Mouse (Mus musculus) heart, embryonic 14.5 days (tissue): ENCODE measurements around the gene Tnp2. TPM values are rescaled to one million over a fixed set of nuclear protein-coding genes. Genes with fewer than 3 reads are reported as not detected.

Experiments used
- ATAC-seq: fragments of 200-750 bp; cut with Nextera tagmentation; 2 replicates; pipeline ENCODE4 v1.8.0; 2017; ENCODE audit warnings: low read depth, moderate TSS enrichment; ENCODE audit not compliant: insufficient number of reproducible peaks, insufficient read depth, low FRiP score
- H3K27ac ChIP-seq, 2 experiments: fragments of 200-500 bp in 1 of 2; fragments of 300-500 bp in 1 of 2; sonication (generic) in 1 of 2; replicated peaks in 1 of 2; 2 replicates each; pipeline ENCODE4 v1.5.1; 2012 to 2014; ENCODE audit warnings: low read depth in 2 of 2, low read length in 2 of 2, control low read depth in 1 of 2, mild to moderate bottlenecking in 1 of 2, mixed read lengths in 1 of 2; ENCODE audit not compliant: control insufficient read depth in 1 of 2, insufficient read depth in 1 of 2
- H3K27me3 ChIP-seq: fragments of 300-500 bp; sonication (generic); 2 replicates; pipeline ENCODE4 v1.6.1; 2014; ENCODE audit warnings: mild to moderate bottlenecking, low read length, control low read depth; ENCODE audit not compliant: control insufficient read depth, insufficient read depth
- H3K36me3 ChIP-seq: fragments of 300-500 bp; sonication (generic); 2 replicates; pipeline ENCODE4 v1.6.1; 2014; ENCODE audit warnings: mild to moderate bottlenecking, control low read depth, low read length, mixed read lengths; ENCODE audit not compliant: control insufficient read depth, insufficient read depth
- H3K4me1 ChIP-seq, 2 experiments: fragments of 200-500 bp in 1 of 2; fragments of 300-500 bp in 1 of 2; sonication (generic) in 1 of 2; 2 replicates each; pipeline ENCODE4 v1.6.1; 2012 to 2014; ENCODE audit warnings: low read length in 2 of 2, control low read depth in 1 of 2, mixed read lengths in 1 of 2; ENCODE audit not compliant: control insufficient read depth in 2 of 2, insufficient read depth in 2 of 2
- H3K4me2 ChIP-seq: fragments of 300-500 bp; sonication (generic); 2 replicates; pipeline ENCODE4 v1.6.1; 2014; ENCODE audit warnings: mild to moderate bottlenecking, low read length
- H3K4me3 ChIP-seq, 2 experiments: fragments of 200-500 bp in 1 of 2; fragments of 300-500 bp in 1 of 2; sonication (generic) in 1 of 2; 2 replicates each; pipeline ENCODE4 v1.5.1; 2012 to 2014; ENCODE audit warnings: low read length in 2 of 2, mild to moderate bottlenecking in 2 of 2, control low read depth in 1 of 2, low read depth in 1 of 2, moderate library complexity in 1 of 2; ENCODE audit not compliant: control insufficient read depth in 1 of 2, insufficient read depth in 1 of 2
- H3K9ac ChIP-seq: fragments of 300-500 bp; sonication (generic); 2 replicates; pipeline ENCODE4 v1.6.1; 2014; ENCODE audit warnings: mild to moderate bottlenecking, low read length
- H3K9me3 ChIP-seq: fragments of 300-500 bp; sonication (generic); 2 replicates; pipeline ENCODE4 v1.6.1; 2016; ENCODE audit warnings: low read length, control low read depth; ENCODE audit not compliant: control insufficient read depth
- WGBS: fragments of 180-500 bp; shearing (Covaris S2); extraction: QIAGEN DNeasy Blood & Tissue Kit; methylation state at CpG from one replicate; pipeline ENCODE4 v1.1.7; 2014; 5-methylcytosine and 5-hydroxymethylcytosine counted together
- polyA plus RNA-seq: library from polyadenylated mRNA; unstranded; fragments of >200 nt; fragmentation: Nextera tagmentation; extraction: Ambion mirVana; gene quantifications from 2 replicates; pipeline ENCODE4 v1.2.1, GENCODE M21; 2014

Tnp2 gene
- polyA plus RNA-seq, 1 experiment from 2014 or later: not detected

- H3K9ac ChIP-seq: no peak overlapping the region
- WGBS: 38% methylated on average over 4 of the region's 4 CpGs
- no peak overlapping the region for H3K4me2 ChIP-seq
- no peaks in the 10 kb centered on the region for H3K36me3 ChIP-seq
- H3K9me3 ChIP-seq: no peaks in the 10 kb centered on the region
- no peak overlapping the region for H3K4me3 ChIP-seq
- H3K27me3 ChIP-seq: 0 out of 2 replicates have a peak, but pooled peaks cover 2% of the 10 kb centered on the region
- no peak overlapping the region for H3K27ac ChIP-seq
- no peak for ATAC-seq
- H3K4me1 ChIP-seq: peaks cover 4 to 12% of the 10 kb centered on the region in 2 experiments; a peak in 2 of 4 replicates
Measured at GRCm38 (mm10) chr16:10767158-10767557, 21.3 kb downstream of the Tnp2 start.

DNA sequence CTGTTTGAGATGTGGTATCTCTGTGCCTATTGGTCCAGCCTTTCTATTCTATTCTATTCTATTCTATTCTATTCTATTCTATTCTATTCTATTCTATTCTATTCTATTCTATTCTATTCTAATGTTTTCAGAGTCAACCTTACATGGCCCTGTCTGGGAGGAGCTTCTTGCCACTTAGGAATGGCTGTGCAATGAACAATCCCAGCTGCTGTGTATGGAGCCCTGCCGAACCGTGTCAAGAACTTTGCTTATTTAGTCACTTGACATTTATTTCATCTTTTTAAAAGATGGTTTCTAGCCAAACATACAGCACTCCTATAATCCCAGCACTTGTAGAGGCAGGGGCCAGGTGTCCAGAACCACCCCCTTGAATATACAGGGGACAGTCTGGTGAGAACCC, 24.1 kb downstream of the Tnp2 start:
- WGBS: 58% methylated on average over 2 of the region's 2 CpGs

GRCm38 (mm10) chr16:10763540-10764264, 24.8 kb downstream of the Tnp2 start:
- ATAC-seq: no peak
- peaks cover 0 to 5% of the 10 kb centered on the region in 2 experiments; a peak in 2 of 4 replicates for H3K4me1 ChIP-seq
- H3K9me3 ChIP-seq: no peaks in the 10 kb centered on the region
- no peak overlapping the region for H3K9ac ChIP-seq
- H3K36me3 ChIP-seq: no peaks in the 10 kb centered on the region
- no peak overlapping the region for H3K4me2 ChIP-seq
- H3K27ac ChIP-seq: no peak overlapping the region
- WGBS: 53% methylated on average over 6 of the region's 6 CpGs
- no peak overlapping the region for H3K4me3 ChIP-seq
- H3K27me3 ChIP-seq: 0 out of 2 replicates have a peak, but pooled peaks cover 3% of the 10 kb centered on the region

More for the DNA sequence above, 24.1 kb downstream of the Tnp2 start:
- H3K9ac ChIP-seq: no peak overlapping the region
- no peak overlapping the region for H3K4me3 ChIP-seq
- H3K27ac ChIP-seq: no peak overlapping the region
- no peak for ATAC-seq
- no peak overlapping the region for H3K4me2 ChIP-seq
- H3K36me3 ChIP-seq: no peaks in the 10 kb centered on the region
- H3K4me1 ChIP-seq: peaks cover 0 to 5% of the 10 kb centered on the region in 2 experiments; a peak in 2 of 4 replicates
- 0 out of 2 replicates have a peak, but pooled peaks cover 3% of the 10 kb centered on the region for H3K27me3 ChIP-seq
- H3K9me3 ChIP-seq: no peaks in the 10 kb centered on the region

- Histone ChIP-seq H3K27me3 (0 out of 2 replicates have a peak, but pooled peaks cover 3% of the 10 kb centered on the region), H3K4me2 (no peak overlapping the region), H3K36me3 (no peaks in the 10 kb centered on the region), H3K4me1 (peaks cover 0 to 5% of the 10 kb centered on the region in 2 experiments; a peak in 2 of 4 replicates), H3K9me3 (no peaks in the 10 kb centered on the region), H3K27ac (no peak overlapping the region), H3K4me3 (no peak overlapping the region), H3K9ac (no peak overlapping the region)
- no peak for ATAC-seq
- WGBS: 75% methylated on average over 5 of the region's 5 CpGs
Measured at GRCm38 (mm10) chr16:10762569-10763180, 25.8 kb downstream of the Tnp2 start.

GRCm38 (mm10) chr16:10761182-10761581, 27.3 kb downstream of the Tnp2 start:
- Histone ChIP-seq H3K36me3 (no peaks in the 10 kb centered on the region), H3K9me3 (no peaks in the 10 kb centered on the region), H3K27ac (no peak overlapping the region), H3K4me1 (peaks cover 0 to 5% of the 10 kb centered on the region in 2 experiments; a peak in 2 of 4 replicates), H3K4me2 (no peak overlapping the region), H3K27me3 (0 out of 2 replicates have a peak, but pooled peaks cover 3% of the 10 kb centered on the region), H3K4me3 (no peak overlapping the region), H3K9ac (no peak overlapping the region)
- 52% methylated on average over 8 of the region's 8 CpGs for WGBS
- ATAC-seq: no peak

GRCm38 (mm10) chr16:10756168-10756567, 32.3 kb downstream of the Tnp2 start:
- Histone ChIP-seq H3K4me3 (no peak overlapping the region), H3K9me3 (no peaks in the 10 kb centered on the region), H3K9ac (no peak overlapping the region), H3K27me3 (no peaks in the 10 kb centered on the region; the same call in 1 of the 2 replicates), H3K27ac (no peak overlapping the region), H3K36me3 (no peaks in the 10 kb centered on the region), H3K4me1 (peaks cover 0 to 2% of the 10 kb centered on the region in 2 experiments; a peak in 2 of 4 replicates), H3K4me2 (no peak overlapping the region)
- 79% methylated on average over 5 of the region's 6 CpGs for WGBS
- ATAC-seq: no peak

GRCm38 (mm10) chr16:10754521-10755296, 33.8 kb downstream of the Tnp2 start:
- no peak overlapping the region for H3K4me3 ChIP-seq
- WGBS: 87% methylated on average over 3 of the region's 3 CpGs
- no peak overlapping the region for H3K27ac ChIP-seq
- no peaks in the 10 kb centered on the region for H3K9me3 ChIP-seq
- no peak for ATAC-seq
- no peaks in the 10 kb centered on the region; the same call in 1 of the 2 replicates for H3K27me3 ChIP-seq
- H3K9ac ChIP-seq: no peak overlapping the region
- H3K4me1 ChIP-seq: peaks cover 7% of the 10 kb centered on the region in 2 experiments
- H3K36me3 ChIP-seq: no peaks in the 10 kb centered on the region
- no peak overlapping the region for H3K4me2 ChIP-seq
